Mouse (Mus musculus) 3T3-L1 (cell line): ENCODE measurements at regions not wholly inside any gene's neighbourhood (a gene's known extent, or its start where the extent isn't known, plus 50 kb on each side); places are given as distances from the start of the nearest gene placed in this dataset.

Experiments used
- DNase-seq: peaks from one replicate; pipeline ENCODE4 v3.0.0-alpha.2; 2015; ENCODE audit warnings: low read depth, low spot score

DNA sequence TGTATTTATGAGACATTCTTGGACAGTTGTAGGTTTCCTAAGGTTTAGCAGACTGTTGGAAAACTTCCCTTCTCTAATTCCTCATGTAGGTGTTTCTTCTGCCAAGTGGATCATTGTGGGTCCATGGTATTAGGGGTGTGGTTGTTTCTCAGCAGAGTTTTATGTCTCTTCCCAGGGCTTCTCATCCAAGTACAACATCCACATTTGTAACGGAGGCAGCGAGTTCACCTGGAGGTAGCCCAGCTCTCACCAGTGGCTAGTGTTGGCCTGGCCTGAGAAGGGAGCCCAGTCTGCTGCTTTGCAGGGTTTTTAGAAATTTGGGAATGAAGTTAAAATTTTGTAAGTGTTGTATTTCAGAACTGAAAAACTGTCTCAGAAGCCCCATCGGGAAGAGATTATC lies 122.4 kb downstream of the Wnt5a start:
- no peak for DNase-seq

DNA sequence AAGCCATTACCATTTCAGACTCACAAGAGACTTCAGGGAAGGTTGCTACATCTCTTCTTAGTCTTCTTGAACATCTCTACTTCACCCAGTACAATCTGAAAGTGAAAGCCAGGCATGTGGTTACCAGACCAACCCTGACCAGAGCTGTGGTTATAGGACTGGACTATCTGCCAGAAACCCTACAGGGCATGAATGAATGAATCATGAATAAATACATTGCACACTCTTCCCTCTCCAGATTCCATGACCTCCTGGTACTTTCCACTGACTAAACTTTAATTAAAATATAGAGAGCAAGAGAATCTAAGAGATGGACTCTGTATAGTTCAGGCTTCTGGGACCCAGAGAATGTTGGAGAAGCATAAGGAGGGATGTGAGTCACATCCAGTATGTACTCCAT lies 130.6 kb downstream of the Wnt5a start:
- peak; percentile 87 for DNase-seq

DNA sequence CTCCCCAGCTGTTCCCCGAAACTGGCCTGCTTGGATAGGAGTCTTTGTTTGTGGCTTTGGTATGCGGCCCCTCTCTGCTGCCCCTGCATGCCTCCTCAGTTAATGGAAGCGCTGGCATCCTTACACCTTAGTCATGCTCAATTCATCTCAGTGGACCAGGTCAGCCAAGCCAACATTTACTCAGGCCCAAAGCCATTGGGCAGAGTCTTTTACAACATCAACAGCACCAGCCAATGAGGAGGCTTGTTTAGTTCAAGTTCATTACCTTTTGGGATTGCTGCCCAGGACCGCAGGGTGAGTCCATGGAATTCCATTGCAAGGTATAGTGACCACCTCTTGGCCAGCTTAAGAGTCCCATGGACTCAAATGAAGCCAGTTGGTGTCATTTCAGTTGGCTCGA lies 134.5 kb downstream of the Wnt5a start:
- DNase-seq = no peak

DNA sequence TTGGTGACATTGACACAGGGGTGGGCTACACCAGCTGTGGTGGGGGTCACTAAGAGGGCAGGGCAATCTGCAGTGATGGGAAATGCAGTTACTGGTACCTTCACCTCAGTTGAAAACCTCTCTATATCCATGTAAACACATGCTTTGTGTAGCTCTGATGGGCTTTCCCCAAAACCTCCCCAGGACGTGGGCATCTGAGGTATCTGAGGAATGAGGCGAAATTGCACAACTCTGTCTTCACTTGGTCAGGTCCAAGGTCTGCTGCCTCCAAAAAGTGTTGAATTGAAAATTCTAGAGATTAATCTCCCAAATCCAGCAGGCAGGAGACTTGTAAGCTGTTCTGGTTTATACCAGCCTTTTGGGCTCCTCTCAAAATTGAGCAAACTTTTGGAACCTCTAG lies 141.3 kb downstream of the Wnt5a start:
- peak; percentile 35 for DNase-seq

DNA sequence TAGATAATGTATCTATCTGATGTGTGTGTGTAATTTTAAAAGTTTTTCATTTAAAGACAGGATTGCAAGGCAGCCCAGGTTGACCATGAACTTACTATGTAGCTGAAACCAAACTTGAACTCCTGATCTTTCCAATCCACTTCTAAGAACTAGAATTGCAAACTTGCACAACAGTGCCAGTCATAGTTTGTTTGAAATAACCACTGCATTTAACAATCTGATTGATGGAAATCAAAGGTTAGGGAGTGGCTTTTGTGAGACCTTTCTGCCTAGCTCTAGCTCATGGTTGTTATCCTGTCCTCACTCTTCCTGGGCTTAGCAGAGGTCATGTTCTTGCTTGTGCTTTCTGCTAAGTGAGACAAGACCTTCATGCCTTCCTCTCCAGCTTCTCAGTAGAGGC lies 144.9 kb downstream of the Wnt5a start:
- DNase-seq = no peak

DNA sequence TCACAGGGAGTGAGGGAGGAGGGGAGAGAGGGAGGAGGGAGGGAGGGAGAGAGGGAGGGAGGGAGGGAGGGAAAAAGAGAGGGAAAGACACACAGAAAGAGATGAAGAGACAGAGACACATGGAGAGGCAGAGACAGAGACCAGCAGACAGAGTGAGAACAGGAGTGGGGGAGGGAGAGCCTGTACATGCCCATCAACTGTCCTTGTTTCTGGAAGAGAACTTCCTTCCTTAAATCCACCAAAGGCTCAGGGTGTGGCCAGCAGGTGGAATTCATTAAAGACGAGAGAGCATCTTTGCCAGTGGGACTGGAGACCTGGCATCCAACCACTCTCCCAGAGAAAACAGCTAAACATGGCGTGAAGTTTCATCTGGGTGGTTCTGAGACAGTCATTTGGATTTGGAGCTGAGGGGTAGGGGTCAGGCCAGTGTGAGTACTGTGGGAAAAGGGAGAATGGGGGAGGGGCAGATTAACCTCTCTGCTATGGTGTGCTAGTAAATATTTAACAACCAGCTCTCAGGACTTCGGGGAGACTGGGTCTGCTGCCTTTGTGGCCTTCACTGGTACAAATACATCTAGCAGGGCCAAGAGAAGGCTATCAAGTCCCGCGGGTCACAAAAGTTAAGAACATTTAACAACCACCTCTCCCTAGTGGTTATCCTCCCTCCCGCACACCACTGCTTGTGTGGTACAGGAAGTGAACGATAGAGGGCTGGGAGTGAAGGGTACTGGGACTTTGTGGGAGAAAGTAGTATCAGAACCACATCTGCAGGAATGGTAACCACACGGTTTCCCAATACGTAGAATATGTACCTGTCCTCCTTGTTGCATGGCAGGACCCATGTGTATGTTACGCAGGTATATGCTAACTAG lies 148.7 kb downstream of the Wnt5a start:
- DNase-seq = no peak

DNA sequence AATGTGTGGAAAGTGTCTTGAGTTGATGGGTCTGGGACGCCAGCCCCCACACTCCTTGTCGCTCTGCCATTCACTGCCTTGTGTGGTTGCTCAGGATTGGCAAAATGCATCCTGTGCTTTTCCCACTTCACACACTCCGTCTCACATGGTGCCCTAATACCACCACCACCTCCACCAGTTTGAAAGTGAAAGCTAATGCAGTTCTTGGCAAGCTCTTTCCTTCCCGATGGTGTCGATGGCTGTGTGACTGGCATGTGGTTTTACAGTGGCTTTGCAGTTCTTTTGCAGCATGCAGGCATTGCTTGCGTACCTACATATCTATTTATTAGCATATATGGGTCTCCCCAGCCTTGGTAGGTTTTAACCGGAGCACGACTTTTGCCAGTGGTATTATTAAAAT lies 152.7 kb downstream of the Wnt5a start:
- peak; percentile 22 for DNase-seq

DNA sequence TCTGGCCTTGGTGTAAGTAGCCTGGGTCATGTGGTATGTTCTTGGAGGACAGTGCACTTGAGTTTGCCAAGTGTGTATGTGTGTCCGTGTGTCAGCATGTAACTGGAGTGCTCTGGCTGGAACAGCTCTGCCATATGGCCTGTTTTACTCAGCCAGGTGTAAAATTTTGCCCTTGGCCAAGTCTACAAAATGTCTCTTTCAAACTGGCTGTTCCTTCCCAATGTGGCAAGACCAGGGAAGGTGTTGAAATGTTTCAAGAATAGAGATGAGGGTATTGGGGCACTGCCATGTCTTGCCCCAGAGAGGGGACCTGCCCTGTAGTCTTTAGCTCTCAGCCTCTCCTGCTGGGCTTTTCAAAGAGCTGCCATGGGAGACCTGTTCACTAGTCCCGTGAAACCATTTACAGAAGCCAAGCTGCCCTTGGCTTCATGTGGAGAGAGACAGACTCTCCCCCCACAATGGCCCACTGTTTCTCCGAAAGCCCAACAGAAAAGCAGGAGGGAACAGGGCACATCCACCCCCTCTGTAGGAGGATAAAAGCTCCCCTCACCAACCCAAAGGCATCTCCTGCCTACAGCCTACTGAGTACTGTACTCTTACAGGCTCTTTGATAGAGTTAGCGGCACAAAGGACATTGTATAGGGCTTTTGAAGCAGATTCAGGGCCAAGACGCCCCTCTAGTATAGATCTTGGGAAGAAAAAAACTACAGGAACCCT lies 156.5 kb downstream of the Wnt5a start:
- DNase-seq = no peak

DNA sequence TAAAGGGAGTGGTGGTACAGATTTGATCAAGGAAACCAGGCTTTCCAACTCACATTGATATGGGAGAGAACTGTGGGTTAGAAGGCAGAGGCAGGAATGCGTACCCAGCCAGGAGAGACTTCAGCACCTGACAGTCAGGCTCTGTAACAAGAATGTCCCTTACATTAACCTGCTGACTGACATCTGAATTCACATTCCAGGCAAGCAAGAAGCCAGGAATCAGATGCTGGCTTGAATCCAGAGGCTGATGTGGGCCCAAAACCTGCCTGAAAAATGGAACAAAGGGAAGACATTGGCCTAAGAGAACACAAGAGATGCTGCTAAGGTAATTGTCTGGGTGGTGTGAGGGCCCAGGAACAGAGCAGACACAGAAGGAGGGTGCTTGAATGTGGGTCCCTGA lies 158.8 kb downstream of the Wnt5a start:
- DNase-seq = no peak

DNA sequence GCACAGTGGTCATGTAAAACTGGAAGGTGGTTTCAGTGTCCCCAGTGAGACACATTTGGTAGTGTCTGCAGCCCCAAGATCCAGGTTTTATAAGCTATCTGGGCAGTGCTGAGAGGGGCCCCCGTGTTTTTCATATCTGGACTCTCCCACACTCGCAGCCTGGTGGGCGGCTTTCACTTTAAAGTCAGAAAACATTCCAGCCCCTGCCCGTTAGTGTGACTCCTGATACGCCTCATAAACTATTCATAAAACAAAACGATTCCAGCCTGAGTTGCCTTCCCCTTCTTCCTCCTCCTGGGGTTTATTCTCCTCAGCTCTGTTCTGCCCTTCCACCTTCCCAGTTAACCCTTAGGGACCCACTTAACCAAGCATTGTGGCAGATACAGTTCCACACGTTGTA lies 159.6 kb downstream of the Wnt5a start:
- DNase-seq = no peak

DNA sequence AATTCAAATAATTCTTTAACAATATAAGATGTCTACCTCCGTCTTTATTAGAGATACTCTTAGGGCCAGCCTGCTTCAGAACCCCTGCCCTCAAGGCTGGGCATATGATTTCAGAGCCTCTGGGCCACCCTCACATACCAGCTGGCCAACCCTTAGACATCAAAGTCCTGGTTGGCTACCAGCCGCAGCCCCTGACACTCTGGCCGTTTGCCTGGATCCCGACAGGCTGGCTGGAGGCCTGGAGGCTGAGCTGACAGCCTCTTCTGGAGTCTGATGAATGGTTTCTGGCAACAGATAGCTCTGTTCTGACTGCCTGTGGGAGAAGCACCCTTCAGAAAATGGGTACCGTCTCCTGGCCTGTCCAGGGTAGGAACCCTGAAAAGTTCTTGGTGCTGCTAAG lies 170.9 kb downstream of the Wnt5a start:
- peak; percentile 80 for DNase-seq

DNA sequence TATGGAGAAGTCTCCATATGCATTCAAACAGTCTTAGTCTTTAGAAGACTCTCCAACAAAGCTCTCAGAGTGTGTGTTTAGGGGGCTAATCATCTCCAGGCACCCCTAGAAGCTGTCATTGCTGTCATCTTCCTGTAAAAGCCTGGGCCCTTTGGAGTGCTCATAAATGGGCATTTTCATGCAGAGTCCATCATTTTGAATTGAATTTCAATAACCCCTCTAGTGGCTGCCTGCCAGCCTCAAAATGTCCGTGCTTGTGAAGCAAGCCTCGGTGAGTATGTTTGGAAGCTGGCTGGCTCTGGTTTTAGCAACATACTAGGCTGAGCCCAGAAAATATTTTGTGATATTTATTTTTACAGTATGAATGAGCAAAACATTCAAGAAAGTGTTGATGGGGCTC lies 195.2 kb downstream of the Wnt5a start:
- DNase-seq = no peak

DNA sequence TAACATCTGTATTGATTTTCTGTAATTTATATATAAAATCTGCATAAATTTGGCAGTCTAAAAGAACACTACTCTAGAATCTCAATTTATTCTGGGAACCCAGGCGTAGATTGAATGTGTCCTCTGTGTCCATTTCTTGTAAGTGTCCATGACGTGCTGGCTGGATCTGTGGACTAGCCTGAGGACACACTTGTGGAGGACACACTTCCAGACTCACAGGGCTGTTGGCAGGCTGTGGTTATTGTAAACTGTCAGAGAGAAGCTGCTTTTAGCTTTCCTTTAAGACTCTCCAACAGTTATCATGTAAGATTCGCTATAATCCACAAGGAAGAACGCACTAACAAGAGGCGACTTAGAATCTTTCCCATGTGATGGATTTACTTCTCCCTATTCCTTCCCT lies 200.2 kb downstream of the Wnt5a start:
- no peak for DNase-seq

DNA sequence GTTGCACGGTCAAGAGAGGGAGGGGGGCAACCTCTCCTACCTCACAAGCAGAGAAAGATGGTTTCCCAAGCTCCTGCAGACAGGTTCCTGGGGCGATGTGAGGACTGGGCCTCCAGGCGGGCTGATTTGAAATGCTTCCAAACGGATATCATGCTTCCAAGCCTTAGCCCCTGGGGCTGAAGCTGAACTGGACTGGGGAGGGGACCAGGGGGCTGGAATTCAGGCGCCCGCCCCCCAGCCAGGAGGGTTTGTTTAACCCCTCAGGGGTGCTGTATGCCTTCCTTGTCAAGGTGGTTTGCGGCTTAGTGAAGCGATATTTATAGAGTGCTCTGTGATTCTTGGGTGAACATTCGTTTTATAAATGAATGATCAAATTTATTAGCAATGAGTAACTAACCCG lies 210.0 kb downstream of the Wnt5a start:
- no peak for DNase-seq

DNA sequence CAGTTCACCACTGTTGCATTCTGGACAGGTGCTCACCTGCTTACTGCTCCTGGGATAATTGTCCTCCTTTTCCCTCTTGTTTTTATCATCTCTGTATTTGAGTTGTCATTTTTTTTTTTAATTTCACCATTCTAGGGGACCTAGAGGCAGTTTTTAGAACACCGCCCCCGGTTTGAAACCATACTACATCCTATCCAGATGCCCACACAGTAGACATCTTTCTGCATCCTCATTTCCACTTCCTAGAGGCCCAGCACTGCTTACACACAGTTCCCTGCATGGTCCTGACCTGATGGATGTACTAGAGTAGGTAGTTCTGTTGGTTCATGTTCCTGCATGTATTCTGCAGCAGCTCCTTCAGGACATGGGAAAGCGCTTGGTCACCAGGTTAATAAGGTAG lies 216.0 kb downstream of the Wnt5a start:
- DNase-seq = no peak

DNA sequence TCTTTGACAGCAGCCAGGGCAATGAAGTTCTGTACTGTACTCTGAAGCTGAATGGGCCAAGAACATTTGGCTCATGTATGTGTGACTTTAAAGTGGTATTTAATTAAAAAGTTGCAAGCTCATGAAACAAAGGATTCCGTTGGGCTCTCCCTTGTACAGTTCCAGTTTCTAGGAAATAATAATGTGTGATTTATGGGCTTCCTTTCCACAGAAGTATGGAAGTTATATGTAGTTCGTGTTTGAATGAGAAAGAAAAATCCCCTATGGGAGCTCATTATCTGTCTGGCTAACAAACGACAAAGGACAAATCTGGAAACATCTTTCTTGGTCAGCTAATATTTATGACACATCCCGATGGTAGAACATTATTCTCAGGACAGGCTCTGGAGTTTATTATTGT lies 221.1 kb downstream of the Wnt5a start:
- DNase-seq = no peak

DNA sequence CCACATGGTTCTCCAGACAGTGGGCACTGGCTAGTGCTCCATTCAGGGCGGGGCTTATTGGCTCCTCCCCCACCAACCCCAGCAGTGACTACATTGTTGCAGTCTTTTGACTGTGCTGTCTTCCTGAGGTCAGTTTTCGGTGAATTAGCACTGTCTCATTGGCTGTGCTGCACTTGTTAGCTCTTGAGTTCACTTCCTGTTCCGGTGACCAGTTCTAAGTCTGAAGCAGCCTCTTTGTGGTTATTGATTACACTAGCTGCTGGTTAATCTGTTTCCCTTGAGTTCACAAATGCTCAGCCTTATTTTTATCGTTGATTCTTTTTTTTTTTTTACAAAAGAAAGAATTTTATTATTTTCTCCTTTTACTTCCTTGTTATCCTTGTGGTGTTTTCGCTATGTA lies 228.9 kb downstream of the Wnt5a start:
- DNase-seq = peak; percentile 4

DNA sequence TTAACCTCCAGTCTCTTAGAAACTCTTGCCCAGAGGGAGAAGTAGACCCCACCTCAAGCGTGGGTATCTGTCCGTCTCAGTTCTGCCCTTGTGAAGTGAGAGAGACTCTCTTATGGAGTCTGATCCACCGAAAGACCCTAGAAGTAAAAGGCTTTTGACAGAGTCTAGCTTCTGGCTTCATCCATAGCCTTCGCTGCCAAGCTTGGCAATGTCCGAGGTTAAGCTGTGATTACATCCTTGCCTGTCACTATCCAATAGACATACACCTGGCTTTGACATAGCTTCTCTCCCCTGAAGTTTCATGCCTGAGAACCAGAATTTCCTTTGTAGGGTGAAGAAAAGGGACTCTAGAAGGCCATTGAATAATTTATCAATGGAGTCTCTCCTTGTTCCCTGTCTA lies 230.9 kb downstream of the Wnt5a start:
- no peak for DNase-seq

DNA sequence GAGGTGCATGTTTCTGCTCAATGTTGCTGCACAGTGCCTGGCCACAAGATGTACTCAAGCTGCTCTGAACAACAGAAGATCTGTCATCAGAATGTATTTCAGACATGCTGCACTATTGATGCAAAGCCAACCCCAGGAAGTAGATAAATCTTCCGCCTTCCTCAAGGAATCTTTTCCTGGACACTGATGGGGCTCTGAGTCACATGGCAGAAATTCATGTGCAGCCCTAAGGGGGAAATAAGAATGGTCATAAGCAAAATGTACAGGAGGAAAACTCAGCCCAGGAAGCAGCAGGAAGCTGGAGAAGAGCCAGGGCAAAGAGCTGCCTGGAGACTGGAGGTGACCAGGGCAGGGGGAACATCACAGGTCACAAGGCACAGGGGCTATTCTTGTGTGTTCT lies 235.5 kb downstream of the Wnt5a start:
- DNase-seq = peak; percentile 75

DNA sequence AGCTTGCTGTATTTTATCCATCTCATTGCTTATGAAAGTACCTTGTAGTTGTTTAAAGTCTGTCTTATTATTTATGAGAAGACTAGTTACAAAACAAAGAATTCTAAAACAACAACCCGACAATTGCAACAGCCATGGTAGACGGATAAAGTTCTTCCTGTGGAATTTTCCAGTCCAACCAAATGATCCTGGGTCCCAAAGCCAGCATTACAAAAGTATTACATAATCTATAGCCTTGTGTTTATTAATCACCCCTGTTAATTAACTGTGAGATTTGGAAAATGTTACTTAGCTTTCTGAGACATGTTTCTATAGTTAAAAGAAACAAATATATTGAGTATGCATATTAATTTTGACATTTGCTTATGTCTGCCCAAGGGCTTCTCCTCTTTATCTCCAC lies 236.9 kb downstream of the Wnt5a start:
- no peak for DNase-seq

DNA sequence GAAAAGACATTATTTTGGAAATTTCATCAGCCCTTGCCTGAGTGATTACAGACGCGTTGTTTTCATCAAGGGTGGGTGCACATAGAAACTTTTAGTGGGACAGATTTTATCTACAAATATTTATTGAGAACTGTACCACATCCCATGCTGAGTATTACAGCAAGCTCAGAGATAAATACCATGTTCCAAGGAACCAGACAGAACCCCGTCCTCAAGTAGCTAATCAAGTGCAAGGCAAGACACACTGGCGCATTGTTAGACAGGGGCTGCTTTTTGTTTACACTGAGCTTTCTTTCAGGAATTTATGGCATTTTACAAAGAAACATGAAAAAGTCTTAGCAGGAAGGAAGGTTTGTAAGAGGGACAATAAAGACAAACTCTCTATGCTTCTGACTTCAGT lies 239.1 kb downstream of the Wnt5a start:
- no peak for DNase-seq

DNA sequence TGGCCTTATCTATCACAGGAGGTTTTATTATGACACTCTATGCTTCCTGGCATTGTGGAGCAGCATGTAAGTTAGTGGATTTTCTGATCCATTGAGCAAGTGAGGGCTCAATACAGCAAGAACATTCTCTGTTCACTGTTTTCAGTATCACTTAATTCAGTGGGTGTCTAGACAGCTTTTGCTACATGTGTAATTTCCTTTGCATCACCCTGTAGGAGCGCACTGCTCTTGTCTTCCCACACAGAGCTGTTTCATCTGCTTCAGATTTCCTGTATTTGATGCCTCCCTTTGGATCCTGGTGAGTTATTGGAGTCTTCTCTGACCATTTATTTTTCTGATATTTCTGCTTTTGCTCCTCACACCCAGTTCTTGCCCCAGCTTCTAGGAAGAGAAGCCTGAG lies 245.8 kb downstream of the Wnt5a start:
- DNase-seq = no peak

DNA sequence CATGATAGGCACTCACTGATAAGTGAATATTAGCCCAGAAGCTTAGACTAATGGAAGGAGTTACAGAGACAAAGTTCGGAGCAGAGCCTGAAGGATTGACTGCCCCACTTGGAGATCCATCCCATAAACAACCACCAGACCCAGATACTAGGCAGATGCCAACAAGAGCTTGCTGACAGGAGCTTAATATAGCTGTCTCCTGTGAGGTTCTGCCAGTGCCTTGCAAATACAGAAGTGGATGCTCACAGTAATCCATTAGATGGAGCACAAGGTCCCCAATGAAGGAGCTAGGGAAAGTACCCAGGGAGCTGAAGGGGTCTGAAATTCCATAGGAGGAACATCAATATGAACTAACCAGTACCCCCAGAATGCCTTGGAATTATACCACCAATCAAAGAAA lies 252.8 kb upstream of the Lrtm1 start:
- DNase-seq = no peak
